Mouse (Mus musculus): ENCODE data around the gene Trip6.

DNA sequence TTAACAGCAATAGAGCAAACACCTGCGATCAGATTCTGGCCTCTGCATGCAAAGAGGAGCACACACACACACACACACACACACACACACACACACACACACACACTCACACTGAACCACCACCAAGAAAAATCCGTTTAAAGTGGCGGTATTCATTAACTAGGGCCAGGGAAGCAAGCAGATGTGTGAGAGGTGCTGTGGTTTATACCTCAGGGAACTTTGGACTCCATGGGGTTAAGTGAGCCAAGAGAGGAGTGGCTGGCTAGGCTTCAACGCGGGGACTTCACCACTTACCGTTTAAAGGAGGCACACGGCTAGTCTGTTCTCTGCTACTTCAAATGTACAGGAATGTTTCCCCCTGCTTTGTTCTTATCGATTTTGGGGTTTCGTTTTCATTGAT is 31.6 kb upstream of the Trip6 start:
- TF ChIP-seq CTCF (IDR thresholded peaks at IDR 0.05; ENCODE audit: low read depth) = no peak
- TF ChIP-seq EP300 (IDR thresholded peaks at IDR 0.05; ENCODE audit: low read depth) = no peak
